Mouse (Mus musculus): ENCODE results near the gene Eps8l2. TPM values are rescaled to one million over a fixed set of nuclear protein-coding genes. Genes with fewer than 3 reads are reported as not detected.

Gene Eps8l2
- 0.98 and 1.2 TPM in 2 replicates for polyA plus RNA-seq (2014; fragmentation: Nextera tagmentation; extraction: Ambion mirVana)

DNA sequence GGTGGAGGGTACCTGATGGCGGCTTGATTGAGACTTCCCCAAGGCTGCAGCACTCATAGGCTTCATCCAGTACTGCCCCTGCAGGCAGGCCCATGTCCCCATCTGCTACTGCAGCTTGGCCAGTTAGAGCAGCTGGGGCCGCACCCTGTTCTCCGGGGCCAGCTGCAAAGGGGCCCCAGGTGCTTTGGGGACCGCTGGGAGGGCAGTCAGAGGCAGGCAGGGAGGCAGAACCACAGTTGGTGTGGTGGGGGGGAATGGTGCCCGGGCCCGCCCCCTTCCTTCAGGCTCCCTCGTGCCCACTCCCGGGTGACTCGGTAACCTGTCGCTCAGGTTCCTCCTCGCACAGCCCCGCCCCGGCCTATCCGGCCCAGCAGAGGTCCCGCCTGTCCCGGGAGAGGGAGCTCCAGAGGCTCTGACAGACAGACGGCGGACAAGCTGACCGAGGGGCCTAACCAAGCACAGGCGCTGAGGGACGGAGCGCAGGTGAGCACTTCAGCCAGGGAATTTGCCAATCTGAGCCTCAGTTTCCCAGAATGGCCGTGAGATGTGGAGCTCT lies at the start of gene Eps8l2:
Gene Eps8l2 (plus strand): TSS at position 305 of the 556 bp plus-strand sequence.
- Histone ChIP-seq H3K9me3 (ENCODE audit: control insufficient read depth, low read length) (no peaks in the 10 kb centered on the region), H3K4me1 (replicated peaks; ENCODE audit: control insufficient read depth, insufficient read depth, low read length) (peaks cover 3% of the 10 kb centered on the region; the same call in 1 of the 2 replicates), H3K27ac (no peak within 1 kb of the TSS), H3K36me3 (replicated peaks; ENCODE audit: control insufficient read depth, insufficient read depth) (peaks cover 18% of the 10 kb centered on the region; the same call in 1 of the 2 replicates), H3K4me3 (replicated peaks; ENCODE audit: low read length) (no peak within 1 kb of the TSS), H3K9ac (peak within 1 kb of the TSS; percentile 26; the same call in 1 of the 2 replicates), H3K27me3 (ENCODE audit: control insufficient read depth, insufficient read depth, low read length) (0 out of 2 replicates have a peak, but pooled peaks cover 3% of the 10 kb centered on the region), H3K4me2 (replicated peaks) (peak within 1 kb of the TSS; percentile 18; the same call in 1 of the 2 replicates)
- WGBS = 7% methylated on average over 20 of the region's 23 CpGs
- DNase-seq (ENCODE audit: low spot score) (no peak), ATAC-seq (ENCODE audit: low FRiP score) (no peak)

- Histone ChIP-seq H3K36me3 (replicated peaks; ENCODE audit: control insufficient read depth, insufficient read depth) (peaks cover 10% of the 10 kb centered on the region), H3K4me3 (replicated peaks; ENCODE audit: low read length) (peak within 1 kb of the TSS; percentile 53), H3K9ac (peak within 1 kb of the TSS; percentile 80), H3K4me1 (replicated peaks; ENCODE audit: control insufficient read depth, insufficient read depth, low read length) (peaks cover 16% of the 10 kb centered on the region; the same call in 1 of the 2 replicates), H3K27ac (no peak within 1 kb of the TSS), H3K27me3 (ENCODE audit: control insufficient read depth, insufficient read depth, low read length) (peaks cover 51% of the 10 kb centered on the region), H3K4me2 (replicated peaks) (peak within 1 kb of the TSS; percentile 98), H3K9me3 (ENCODE audit: control insufficient read depth, low read length) (no peaks in the 10 kb centered on the region)
- ATAC-seq (ENCODE audit: low FRiP score) = peak; percentile 62
- peak; percentile 34 for DNase-seq (ENCODE audit: low spot score)
- 2% methylated on average over 38 of the region's 46 CpGs for WGBS
These were observed 46.6 kb upstream of the Eps8l2 start, which contains the start of gene Drd4 for GRCm38 (mm10) chr7:141291921-141292582. Drd4 (plus strand) TSS chr7:141292006.

DNA sequence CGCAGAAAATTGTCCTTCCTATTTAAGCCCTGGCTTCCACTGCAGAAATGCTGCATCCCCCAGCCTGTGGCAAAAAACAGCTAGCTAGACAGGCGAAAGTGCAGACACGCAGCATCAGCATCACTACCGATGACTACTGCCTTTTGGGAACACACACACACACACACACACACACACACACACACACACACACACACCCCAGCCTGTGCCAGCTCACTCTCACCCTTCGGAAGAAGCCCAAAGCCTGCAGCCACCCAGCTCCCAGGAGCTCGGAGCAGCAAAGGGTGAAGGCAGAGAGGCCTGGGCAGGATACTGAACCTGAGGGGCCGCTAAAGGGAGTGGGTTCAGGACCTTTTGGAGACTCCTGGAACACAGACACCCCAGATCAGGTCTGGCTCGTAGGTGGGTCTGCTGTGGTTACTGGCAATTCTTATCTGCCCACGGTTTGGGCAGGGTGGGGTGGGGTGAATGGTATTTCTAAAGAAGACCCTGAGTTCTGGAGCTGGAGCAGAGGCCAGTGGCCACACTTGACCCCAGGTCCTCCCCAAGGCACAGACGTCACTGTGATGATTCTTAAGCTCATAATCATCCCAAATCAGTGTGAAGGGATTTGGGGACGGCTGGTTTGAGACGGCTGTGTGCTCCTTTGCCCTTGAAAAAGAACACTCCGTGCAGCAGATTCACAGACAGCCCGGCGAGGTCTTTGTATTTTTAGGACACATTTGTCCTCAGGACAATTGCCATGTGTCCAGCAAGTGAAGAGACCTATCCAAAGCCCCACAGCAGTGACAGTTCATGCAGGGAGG lies 45.9 kb upstream of the Eps8l2 start:
- Histone ChIP-seq H3K4me3 (replicated peaks; ENCODE audit: low read length) (peak overlapping the region; percentile 53), H3K9me3 (ENCODE audit: control insufficient read depth, low read length) (no peaks in the 10 kb centered on the region), H3K4me1 (replicated peaks; ENCODE audit: control insufficient read depth, insufficient read depth, low read length) (peaks cover 16% of the 10 kb centered on the region; the same call in 1 of the 2 replicates), H3K36me3 (replicated peaks; ENCODE audit: control insufficient read depth, insufficient read depth) (peaks cover 17% of the 10 kb centered on the region), H3K27me3 (ENCODE audit: control insufficient read depth, insufficient read depth, low read length) (peaks cover 51% of the 10 kb centered on the region), H3K9ac (peak overlapping the region; percentile 80), H3K4me2 (replicated peaks) (peak overlapping the region; percentile 98), H3K27ac (no peak overlapping the region)
- DNase-seq (ENCODE audit: low spot score) (no peak), ATAC-seq (ENCODE audit: low FRiP score) (0 out of 2 replicates have a peak, but pooled peaks have one; percentile 28)
- 29% methylated on average over 15 of the region's 15 CpGs for WGBS

GRCm38 (mm10) chr7:141293852-141294471 lies 44.7 kb upstream of the Eps8l2 start:
- Histone ChIP-seq H3K36me3 (replicated peaks; ENCODE audit: control insufficient read depth, insufficient read depth) (peaks cover 24% of the 10 kb centered on the region), H3K4me2 (replicated peaks) (peak overlapping the region; percentile 67), H3K4me3 (replicated peaks; ENCODE audit: low read length) (peak overlapping the region; percentile 36), H3K4me1 (replicated peaks; ENCODE audit: control insufficient read depth, insufficient read depth, low read length) (peaks cover 16% of the 10 kb centered on the region; the same call in 1 of the 2 replicates), H3K9ac (peak overlapping the region; percentile 51; the same call in 1 of the 2 replicates), H3K9me3 (ENCODE audit: control insufficient read depth, low read length) (no peaks in the 10 kb centered on the region), H3K27ac (no peak overlapping the region), H3K27me3 (ENCODE audit: control insufficient read depth, insufficient read depth, low read length) (peaks cover 51% of the 10 kb centered on the region)
- WGBS = under 1% methylated on average over 53 of the region's 53 CpGs
- ATAC-seq (ENCODE audit: low FRiP score) (peak; percentile 21; the same call in 1 of the 2 replicates), DNase-seq (ENCODE audit: low spot score) (no peak)

DNA sequence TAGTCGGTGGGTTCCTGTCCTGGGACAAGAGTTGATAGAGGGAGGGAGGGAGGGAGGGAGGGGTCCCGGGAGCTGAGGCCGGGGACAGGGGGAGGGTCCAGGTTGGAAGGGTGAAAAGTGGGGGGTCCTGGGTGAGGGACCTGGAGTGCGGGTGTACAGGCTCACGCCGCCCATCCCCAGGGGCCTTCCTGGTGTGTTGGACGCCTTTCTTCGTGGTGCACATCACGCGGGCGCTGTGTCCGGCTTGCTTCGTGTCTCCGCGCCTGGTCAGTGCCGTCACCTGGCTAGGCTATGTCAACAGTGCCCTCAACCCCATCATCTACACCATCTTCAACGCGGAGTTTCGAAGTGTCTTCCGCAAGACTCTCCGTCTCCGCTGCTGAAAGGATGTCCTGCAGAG lies 44.2 kb upstream of the Eps8l2 start:
- no peak for DNase-seq (ENCODE audit: low spot score)

GRCm38 (mm10) chr7:141297926-141298650 lies 40.6 kb upstream of the Eps8l2 start:
- Histone ChIP-seq H3K36me3 (replicated peaks; ENCODE audit: control insufficient read depth, insufficient read depth) (peaks cover 63% of the 10 kb centered on the region), H3K4me1 (replicated peaks; ENCODE audit: control insufficient read depth, insufficient read depth, low read length) (peaks cover 11% of the 10 kb centered on the region; the same call in 1 of the 2 replicates), H3K4me2 (replicated peaks) (no peak overlapping the region), H3K27me3 (ENCODE audit: control insufficient read depth, insufficient read depth, low read length) (peaks cover 30% of the 10 kb centered on the region), H3K9ac (no peak overlapping the region), H3K9me3 (ENCODE audit: control insufficient read depth, low read length) (no peaks in the 10 kb centered on the region), H3K27ac (no peak overlapping the region), H3K4me3 (replicated peaks; ENCODE audit: low read length) (no peak overlapping the region)
- WGBS = 92% methylated on average over 3 of the region's 3 CpGs
- ATAC-seq (ENCODE audit: low FRiP score) (no peak), DNase-seq (ENCODE audit: low spot score) (no peak)

More for the DNA sequence above, 44.2 kb upstream of the Eps8l2 start:
- H3K9ac ChIP-seq = no peak overlapping the region
- peak overlapping the region; percentile 36 for H3K4me3 ChIP-seq (replicated peaks; ENCODE audit: low read length)
- peaks cover 51% of the 10 kb centered on the region for H3K27me3 ChIP-seq (ENCODE audit: control insufficient read depth, insufficient read depth, low read length)
- no peak for ATAC-seq (ENCODE audit: low FRiP score)
- no peak overlapping the region for H3K27ac ChIP-seq
- H3K9me3 ChIP-seq (ENCODE audit: control insufficient read depth, low read length) = no peaks in the 10 kb centered on the region
- H3K4me2 ChIP-seq (replicated peaks) = peak overlapping the region; percentile 67
- WGBS = 8% methylated on average over 22 of the region's 22 CpGs
- H3K36me3 ChIP-seq (replicated peaks; ENCODE audit: control insufficient read depth, insufficient read depth) = peaks cover 29% of the 10 kb centered on the region
- H3K4me1 ChIP-seq (replicated peaks; ENCODE audit: control insufficient read depth, insufficient read depth, low read length) = peaks cover 16% of the 10 kb centered on the region; the same call in 1 of the 2 replicates

DNA sequence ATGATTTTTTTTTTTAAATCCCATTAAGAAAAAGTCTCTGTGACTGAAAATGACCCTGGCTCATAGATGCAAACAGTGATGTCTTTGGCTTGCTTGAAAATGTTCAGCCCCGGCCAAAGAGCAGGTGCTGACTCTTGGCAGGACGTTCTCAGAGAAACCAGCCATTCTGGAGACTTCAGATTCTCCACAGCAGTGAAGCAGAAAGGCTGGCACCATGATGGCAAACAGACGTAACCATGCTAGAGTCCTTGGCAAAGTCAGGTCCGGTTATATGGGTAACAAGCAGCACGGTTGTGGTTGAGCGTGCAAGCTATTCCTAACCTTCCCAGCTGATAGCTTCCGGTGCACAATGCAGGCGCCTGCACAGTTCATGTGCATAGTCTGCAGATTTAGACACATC lies 39.5 kb upstream of the Eps8l2 start:
- Histone ChIP-seq H3K27me3 (ENCODE audit: control insufficient read depth, insufficient read depth, low read length) (peaks cover 19% of the 10 kb centered on the region), H3K4me2 (replicated peaks) (no peak overlapping the region), H3K4me3 (replicated peaks; ENCODE audit: low read length) (no peak overlapping the region), H3K9ac (no peak overlapping the region), H3K36me3 (replicated peaks; ENCODE audit: control insufficient read depth, insufficient read depth) (peaks cover 73% of the 10 kb centered on the region), H3K4me1 (replicated peaks; ENCODE audit: control insufficient read depth, insufficient read depth, low read length) (peaks cover 6% of the 10 kb centered on the region; the same call in 1 of the 2 replicates), H3K9me3 (ENCODE audit: control insufficient read depth, low read length) (no peaks in the 10 kb centered on the region), H3K27ac (no peak overlapping the region)
- WGBS = 96% methylated on average over 8 of the region's 8 CpGs
- DNase-seq (ENCODE audit: low spot score) (no peak), ATAC-seq (ENCODE audit: low FRiP score) (no peak)

GRCm38 (mm10) chr7:141301386-141301785 lies 37.3 kb upstream of the Eps8l2 start:
- 93% methylated on average over 9 of the region's 9 CpGs for WGBS
- H3K9ac ChIP-seq = no peak overlapping the region
- H3K36me3 ChIP-seq (replicated peaks; ENCODE audit: control insufficient read depth, insufficient read depth) = peaks cover 91% of the 10 kb centered on the region

More at GRCm38 (mm10) chr7:141301386-141301785, 37.3 kb upstream of the Eps8l2 start:
- H3K9me3 ChIP-seq (ENCODE audit: control insufficient read depth, low read length) = no peaks in the 10 kb centered on the region
- no peak overlapping the region for H3K4me2 ChIP-seq (replicated peaks)
- no peak overlapping the region for H3K27ac ChIP-seq
- no peak for ATAC-seq (ENCODE audit: low FRiP score)
- DNase-seq (ENCODE audit: low spot score) = no peak
- no peak overlapping the region for H3K4me3 ChIP-seq (replicated peaks; ENCODE audit: low read length)
- H3K27me3 ChIP-seq (ENCODE audit: control insufficient read depth, insufficient read depth, low read length) = no peaks in the 10 kb centered on the region
- H3K4me1 ChIP-seq (replicated peaks; ENCODE audit: control insufficient read depth, insufficient read depth, low read length) = no peaks in the 10 kb centered on the region

Measured in hindbrain, embryonic 14.5 days (tissue).